Mouse (Mus musculus) CH12.LX (cell line): ENCODE data around the gene Il10ra. TPM values are rescaled to one million over a fixed set of nuclear protein-coding genes. Genes with fewer than 3 reads are reported as not detected.

ENCODE experiments used
- DNase-seq: peaks from one replicate; pipeline ENCODE4 v3.0.0-alpha.2; 2013; ENCODE audit errors: extremely low read depth
- H3K27ac ChIP-seq: 2 replicates; pipeline ENCODE4 v1.5.1; 2012; ENCODE audit warnings: low read depth, mild to moderate bottlenecking, control low read depth, moderate library complexity; ENCODE audit not compliant: insufficient read depth
- H3K27me3 ChIP-seq: replicated peaks from 2 replicates; pipeline ENCODE3; 2012; ENCODE audit warnings: inconsistent platforms
- H3K36me3 ChIP-seq, 2 experiments: replicated peaks in 1 of 2; 2 replicates each; pipeline versions ENCODE3 to v1.6.1; 2012; ENCODE audit warnings: inconsistent platforms in 1 of 2, low read length in 1 of 2, mild to moderate bottlenecking in 1 of 2, mixed read lengths in 1 of 2, moderate library complexity in 1 of 2; ENCODE audit not compliant: control insufficient read depth in 1 of 2, insufficient read depth in 1 of 2
- H3K4me1 ChIP-seq, 2 experiments: 2 replicates each; pipeline ENCODE4 v1.6.1; 2012; ENCODE audit warnings: inconsistent platforms in 1 of 2, moderate library complexity in 1 of 2; ENCODE audit not compliant: insufficient read depth in 2 of 2, control insufficient read depth in 1 of 2
- H3K4me2 ChIP-seq: 2 replicates; pipeline ENCODE4 v1.6.1; 2012; ENCODE audit warnings: low read depth, mild to moderate bottlenecking, control low read depth; ENCODE audit not compliant: poor library complexity, insufficient read depth, severe bottlenecking
- H3K4me3 ChIP-seq, 3 experiments: fragments of 150-350 bp in 1 of 3; sonication (generic) in 1 of 3; replicated peaks in 1 of 3; 2 replicates each; pipeline versions ENCODE3 to v1.5.1; 2011 to 2012; ENCODE audit warnings: low read depth in 2 of 3, low read length in 2 of 3, mild to moderate bottlenecking in 2 of 3, moderate library complexity in 2 of 3, control low read depth in 1 of 3, improper control_type of control experiment in 1 of 3, inconsistent platforms in 1 of 3, mixed read lengths in 1 of 3; ENCODE audit not compliant: poor library complexity in 1 of 3
- H3K79me2 ChIP-seq: replicated peaks from 2 replicates; pipeline ENCODE4 v1.6.1; 2012; ENCODE audit warnings: mild to moderate bottlenecking, moderate library complexity; ENCODE audit not compliant: control insufficient read depth, poor library complexity, insufficient read depth, severe bottlenecking; ENCODE audit errors: extremely low read depth
- H3K9ac ChIP-seq: 2 replicates; pipeline ENCODE4 v1.6.1; 2012; ENCODE audit warnings: low read depth, mild to moderate bottlenecking, control low read depth, moderate library complexity; ENCODE audit not compliant: insufficient read depth
- H3K9me3 ChIP-seq: replicated peaks from 2 replicates; pipeline ENCODE3; 2012; ENCODE audit warnings: low read length, inconsistent platforms, mixed read lengths
- CHD2 ChIP-seq: IDR thresholded peaks from 2 replicates; pipeline ENCODE4 v1.6.1; 2011; ENCODE audit warnings: low read length, improper control_type of control experiment
- CTCF ChIP-seq, 2 experiments: IDR thresholded peaks in 1 of 2; conservative IDR thresholded peaks in 1 of 2; 2 replicates each; pipeline ENCODE4 v1.5.1; 2011 to 2012; ENCODE audit warnings: low read depth in 2 of 2, low read length in 2 of 2, improper control_type of control experiment in 1 of 2, inconsistent platforms in 1 of 2, mild to moderate bottlenecking in 1 of 2, moderate library complexity in 1 of 2
- EP300 ChIP-seq: IDR thresholded peaks from 2 replicates; pipeline ENCODE4 v1.6.1; 2011; ENCODE audit warnings: low read length, improper control_type of control experiment
- ETS1 ChIP-seq: conservative IDR thresholded peaks from 2 replicates; pipeline ENCODE4 v1.6.1; 2012; ENCODE audit warnings: low read depth, mild to moderate bottlenecking, inconsistent platforms, low read length, improper control_type of control experiment, moderate library complexity
- GABPA ChIP-seq: IDR thresholded peaks from 2 replicates; pipeline ENCODE4 v1.6.1; 2012; ENCODE audit warnings: low read depth, low read length, improper control_type of control experiment, inconsistent platforms; ENCODE audit not compliant: insufficient replicate concordance
- IRF4 ChIP-seq: IDR thresholded peaks from 2 replicates; pipeline ENCODE4 v1.6.1; 2014; ENCODE audit warnings: low read depth, mild to moderate bottlenecking, inconsistent platforms, low read length, improper control_type of control experiment
- JUN ChIP-seq: IDR thresholded peaks from 2 replicates; pipeline ENCODE4 v1.6.1; 2011; ENCODE audit warnings: low read depth, mild to moderate bottlenecking, low read length, improper control_type of control experiment, moderate library complexity; ENCODE audit not compliant: insufficient read depth
- KAT2A ChIP-seq: IDR thresholded peaks from 2 replicates; pipeline ENCODE4 v1.6.1; 2012; ENCODE audit warnings: low read length, improper control_type of control experiment, inconsistent platforms; ENCODE audit not compliant: insufficient replicate concordance
- MAZ ChIP-seq: IDR thresholded peaks from 2 replicates; pipeline ENCODE4 v1.6.1; 2012; ENCODE audit warnings: low read depth, mild to moderate bottlenecking, inconsistent platforms, low read length, improper control_type of control experiment, moderate library complexity
- MEF2A ChIP-seq: IDR thresholded peaks from 2 replicates; pipeline ENCODE4 v1.6.1; 2014; ENCODE audit warnings: low read depth, mild to moderate bottlenecking, inconsistent platforms, low read length, improper control_type of control experiment, borderline replicate concordance
- MXI1 ChIP-seq: IDR thresholded peaks from 2 replicates; pipeline ENCODE4 v1.6.1; 2011; ENCODE audit warnings: mild to moderate bottlenecking, low read depth, low read length, improper control_type of control experiment
- NELFE ChIP-seq: IDR thresholded peaks from 2 replicates; pipeline ENCODE4 v1.6.1; 2011; ENCODE audit warnings: low read depth, low read length, improper control_type of control experiment
- NRF1 ChIP-seq: IDR thresholded peaks from 2 replicates; pipeline ENCODE4 v1.6.1; 2014; ENCODE audit warnings: low read depth, mild to moderate bottlenecking, inconsistent platforms, low read length, improper control_type of control experiment, moderate library complexity
- PAX5 ChIP-seq: IDR thresholded peaks from 2 replicates; pipeline ENCODE4 v1.6.1; 2012; ENCODE audit warnings: low read length, inconsistent platforms, mixed read lengths
- POLR2A ChIP-seq: IDR thresholded peaks from 2 replicates; pipeline ENCODE4 v1.6.1; 2011; ENCODE audit warnings: low read depth, mild to moderate bottlenecking, improper control_type of control experiment, low read length
- POLR2AphosphoS2 ChIP-seq: IDR thresholded peaks from 2 replicates; pipeline ENCODE4 v1.6.1; 2011; ENCODE audit warnings: low read depth, low read length, improper control_type of control experiment
- RCOR1 ChIP-seq: conservative IDR thresholded peaks from 2 replicates; pipeline ENCODE4 v1.6.1; 2012; ENCODE audit warnings: low read depth, mild to moderate bottlenecking, inconsistent platforms, low read length, improper control_type of control experiment
- SIN3A ChIP-seq: IDR thresholded peaks from 2 replicates; pipeline ENCODE4 v1.6.1; 2012; ENCODE audit warnings: low read length, improper control_type of control experiment, inconsistent platforms
- SMC3 ChIP-seq: IDR thresholded peaks from 2 replicates; pipeline ENCODE4 v1.6.1; 2011; ENCODE audit warnings: low read depth, low read length, improper control_type of control experiment
- USF2 ChIP-seq: conservative IDR thresholded peaks from 2 replicates; pipeline ENCODE4 v1.6.1; 2011; ENCODE audit warnings: low read depth, low read length, improper control_type of control experiment
- ZC3H11A ChIP-seq: IDR thresholded peaks from 2 replicates; pipeline ENCODE4 v1.6.1; 2012; ENCODE audit warnings: low read depth, mild to moderate bottlenecking, inconsistent platforms, low read length, improper control_type of control experiment
- ZKSCAN1 ChIP-seq: IDR thresholded peaks from 2 replicates; pipeline ENCODE4 v1.6.1; 2012; ENCODE audit warnings: low read depth, inconsistent platforms, low read length, improper control_type of control experiment, borderline replicate concordance
- ZMIZ1 ChIP-seq: IDR thresholded peaks from 2 replicates; pipeline ENCODE4 v1.6.1; 2012; ENCODE audit warnings: low read depth, mild to moderate bottlenecking, inconsistent platforms, low read length, improper control_type of control experiment
- dilution Hi-C: fragments of 300-500 bp; cut with MboI; formaldehyde crosslinking; loops from 2 replicates; pipeline ENCODE4 v1.14.3; 2020; ENCODE audit warnings: low sequenced_read_pairs; ENCODE audit not compliant: extremely low pct_unique_long_range_greater_than_20kb, extremely low pct_ligation_motif_present
- in situ Hi-C: fragments of 300-500 bp; cut with MboI; formaldehyde crosslinking; loops from 3 replicates; pipeline ENCODE4 v1.14.3; 2019; ENCODE audit warnings: low sequenced_read_pairs, low pct_ligation_motif_present, low pct_unique_long_range_greater_than_20kb, mixed read lengths
- polyA plus RNA-seq: library from polyadenylated mRNA; unstranded; fragments of >175 nt; gene quantifications from 2 replicates; pipeline ENCODE4 v1.2.1, GENCODE M21; 2012; ENCODE audit warnings: low read depth; ENCODE audit not compliant: insufficient read length
- total RNA-seq, 2 experiments: library from RNA; depleted of rRNA; stranded (reverse); fragments of 300-350 nt in 1 of 2; fragments of >200 nt in 1 of 2; gene quantifications; 2 replicates each; pipeline ENCODE4 v1.2.3; 2012 to 2014

The Il10ra gene
- total and polyA plus RNA-seq, 3 experiments = 3.1 to 5.1 (median 3.9) TPM

GRCm38 (mm10) chr9:45251281-45251680, 17.7 kb downstream of the Il10ra start:
- Histone ChIP-seq H3K4me2 (no peak overlapping the region), H3K4me1 (peaks cover 50 to 94% of the 10 kb centered on the region in 2 experiments), H3K9ac (no peak overlapping the region), H3K4me3 (no peak overlapping the region), H3K36me3 (peaks cover 13 to 23% of the 10 kb centered on the region in 2 experiments), H3K79me2 (no peaks in the 10 kb centered on the region), H3K27ac (no peak overlapping the region), H3K9me3 (no peaks in the 10 kb centered on the region), H3K27me3 (no peaks in the 10 kb centered on the region)
- TF ChIP-seq MXI1 (no peak), ZKSCAN1 (no peak), KAT2A (no peak), MEF2A (no peak), MAZ (no peak), SMC3 (no peak), CHD2 (no peak), GABPA (no peak), EP300 (no peak), SIN3A (no peak), RCOR1 (no peak), PAX5 (no peak), NRF1 (no peak), POLR2A (no peak), POLR2AphosphoS2 (no peak), ZC3H11A (no peak), USF2 (no peak), ZMIZ1 (no peak), CTCF (conservative IDR thresholded peaks at IDR 0.05 in 1 of 2, IDR thresholded peaks at IDR 0.05 in 1 of 2; ENCODE audit: low read depth in 2 of 2, low read length in 2 of 2) (no peak), ETS1 (no peak)
- no peak for DNase-seq
- in situ Hi-C loops = no loop called here
- dilution Hi-C loops = no loop called here

- dilution Hi-C loops (no loop called here), in situ Hi-C loops (no loop called here)
- Histone ChIP-seq H3K4me2 (no peak overlapping the region), H3K79me2 (no peaks in the 10 kb centered on the region), H3K9me3 (no peaks in the 10 kb centered on the region), H3K9ac (no peak overlapping the region), H3K36me3 (peaks cover 5 to 13% of the 10 kb centered on the region in 2 experiments), H3K4me1 (peaks cover 58 to 100% of the 10 kb centered on the region in 2 experiments), H3K27ac (no peak overlapping the region), H3K27me3 (no peaks in the 10 kb centered on the region), H3K4me3 (no peak overlapping the region)
- TF ChIP-seq IRF4 = no peak
- TF ChIP-seq JUN = no peak
- TF ChIP-seq NELFE = no peak
- no peak for DNase-seq
Measured at GRCm38 (mm10) chr9:45250306-45250705, 18.6 kb downstream of the Il10ra start.
